Mouse (Mus musculus): ENCODE measurements at regions not wholly inside any gene's neighbourhood (a gene's known extent, or its start where the extent isn't known, plus 50 kb on each side); places are given as distances from the start of the nearest gene placed in this dataset.

GRCm38 (mm10) chr17:61248411-61248810, 1632.7 kb downstream of the Efna5 start:
- TF ChIP-seq CTCF (IDR thresholded peaks at IDR 0.05; ENCODE audit: low read depth) (no peak), EP300 (IDR thresholded peaks at IDR 0.05; ENCODE audit: low read depth) (no peak)
